Mouse (Mus musculus) megakaryocyte-erythroid progenitor cell, adult 5-6 weeks (primary cell): ENCODE measurements around the gene H2-Eb1. TPM values are rescaled to one million over a fixed set of nuclear protein-coding genes. Genes with fewer than 3 reads are reported as not detected.

Experiments used
- ATAC-seq: replicated peaks from 2 replicates; pipeline ENCODE4 v1.8.0; 2016; ENCODE audit warnings: mild to moderate bottlenecking, inconsistent platforms; ENCODE audit not compliant: severe bottlenecking, poor library complexity, low FRiP score, low TSS enrichment
- total RNA-seq, 2 experiments: library from RNA; stranded (forward) in 1 of 2; stranded (reverse) in 1 of 2; fragments of 200-1000, 215-1000 nt in 1 of 2; fragments of >200 nt in 1 of 2; fragmentation: Nextera tagmentation in 1 of 2; gene quantifications; 2 replicates each; pipeline ENCODE4 v1.2.3; 2014 to 2017

H2-Eb1 gene
- total RNA-seq (2014; fragmentation: Nextera tagmentation) (5.9 TPM in 1 of 2 replicates, not detected in the other), total RNA-seq (2017) (15.0 and 24.9 TPM in 2 replicates)

GRCm38 (mm10) chr17:34305380-34306030 lies at the start of gene H2-Eb1:
Gene H2-Eb1 (plus strand): TSS chr17:34305867.
- ATAC-seq, result peak; percentile 86

DNA sequence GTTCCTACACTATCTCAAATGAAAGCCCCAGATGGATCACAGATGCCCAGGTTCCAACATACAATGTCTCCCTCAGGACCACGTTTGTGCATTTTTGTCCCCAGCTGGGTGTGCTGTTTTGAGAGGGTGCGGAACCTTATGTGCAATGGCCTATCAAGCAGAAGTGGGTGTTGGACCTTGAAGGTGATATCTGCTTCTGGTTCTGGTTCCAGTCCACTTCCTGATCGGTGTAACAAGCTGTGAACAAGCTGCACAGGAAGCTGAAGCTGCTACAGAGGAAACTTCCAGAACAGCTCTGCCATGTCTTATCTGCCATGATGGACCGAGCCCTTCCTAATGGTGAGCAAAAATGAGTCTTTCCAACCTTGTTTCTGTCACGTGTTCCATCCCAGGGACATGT lies 49.2 kb upstream of the H2-Eb1 start:
- ATAC-seq, result no peak

GRCm38 (mm10) chr17:34257594-34258375 lies 47.9 kb upstream of the H2-Eb1 start, which contains the start of gene H2-Ab1:
Gene H2-Ab1 (plus strand): TSS chr17:34257689.
- peak; percentile 76 for ATAC-seq

DNA sequence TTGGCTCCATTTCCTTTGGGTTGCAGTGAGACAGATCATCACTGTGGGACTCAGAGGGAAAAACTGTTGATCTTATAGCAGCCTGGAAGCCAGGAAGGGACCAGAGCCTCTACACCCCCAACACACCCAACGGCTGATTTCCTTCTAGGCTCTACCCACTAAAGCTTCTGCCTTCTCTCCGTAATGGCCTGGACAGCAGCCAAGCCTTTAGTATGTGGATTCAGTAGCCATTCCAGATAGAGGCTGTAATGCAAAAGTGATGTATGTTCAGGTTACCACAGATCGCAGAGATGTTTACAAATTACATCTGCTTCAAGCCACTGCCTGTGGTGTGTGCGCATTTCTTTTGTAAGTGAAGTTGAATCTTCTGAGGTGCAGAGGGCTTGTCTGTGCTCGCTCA lies 45.1 kb upstream of the H2-Eb1 start:
- ATAC-seq, result no peak

- 0 out of 2 replicates have a peak, but pooled peaks have one; percentile 23 for ATAC-seq
These were observed 44.2 kb upstream of the H2-Eb1 start for GRCm38 (mm10) chr17:34261502-34261901.

GRCm38 (mm10) chr17:34263068-34263467 lies 42.6 kb upstream of the H2-Eb1 start:
- ATAC-seq, result peak; percentile 88

GRCm38 (mm10) chr17:34263811-34264371 lies 41.8 kb upstream of the H2-Eb1 start:
- ATAC-seq, result peak; percentile 40

- ATAC-seq, result peak; percentile 17; the same call in 1 of the 2 replicates
These were observed 41.0 kb upstream of the H2-Eb1 start for GRCm38 (mm10) chr17:34264452-34265351.

- ATAC-seq, result no peak
These were observed 37.4 kb upstream of the H2-Eb1 start for GRCm38 (mm10) chr17:34268262-34268661.

GRCm38 (mm10) chr17:34268748-34269147 lies 36.9 kb upstream of the H2-Eb1 start:
- ATAC-seq, result no peak

GRCm38 (mm10) chr17:34269817-34270216 lies 35.9 kb upstream of the H2-Eb1 start:
- ATAC-seq, result no peak

- ATAC-seq, result no peak
These were observed 35.4 kb upstream of the H2-Eb1 start for GRCm38 (mm10) chr17:34270230-34270629.

- ATAC-seq, result no peak
These were observed 34.7 kb upstream of the H2-Eb1 start for GRCm38 (mm10) chr17:34270940-34271339.

DNA sequence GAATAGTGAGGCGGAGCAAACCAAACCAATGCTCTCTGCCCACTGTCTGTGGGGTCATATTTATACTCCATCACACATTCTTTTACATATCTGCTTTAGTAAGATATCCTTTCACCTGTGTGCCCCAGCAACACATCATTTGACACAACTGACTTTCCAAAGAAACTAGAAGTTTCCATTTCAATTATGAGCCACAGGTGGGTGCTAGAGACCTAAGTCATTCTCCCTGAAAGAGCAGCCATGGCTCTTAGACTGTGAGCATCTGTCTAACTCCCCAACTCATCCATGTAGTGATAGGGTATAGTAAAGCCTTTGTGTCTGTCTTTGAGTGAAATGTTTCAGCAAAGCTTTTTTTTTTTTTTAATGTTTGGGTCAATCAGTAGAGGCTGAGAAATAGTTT lies 33.6 kb upstream of the H2-Eb1 start:
- ATAC-seq, result no peak

- ATAC-seq, result no peak
These were observed 25.1 kb upstream of the H2-Eb1 start for GRCm38 (mm10) chr17:34280499-34281038.

GRCm38 (mm10) chr17:34281836-34282235 lies 23.8 kb upstream of the H2-Eb1 start:
- ATAC-seq, result no peak

GRCm38 (mm10) chr17:34285371-34285770 lies 20.3 kb upstream of the H2-Eb1 start:
- no peak for ATAC-seq

- peak; percentile 69 for ATAC-seq
These were observed 19.8 kb upstream of the H2-Eb1 start for GRCm38 (mm10) chr17:34285848-34286247.

DNA sequence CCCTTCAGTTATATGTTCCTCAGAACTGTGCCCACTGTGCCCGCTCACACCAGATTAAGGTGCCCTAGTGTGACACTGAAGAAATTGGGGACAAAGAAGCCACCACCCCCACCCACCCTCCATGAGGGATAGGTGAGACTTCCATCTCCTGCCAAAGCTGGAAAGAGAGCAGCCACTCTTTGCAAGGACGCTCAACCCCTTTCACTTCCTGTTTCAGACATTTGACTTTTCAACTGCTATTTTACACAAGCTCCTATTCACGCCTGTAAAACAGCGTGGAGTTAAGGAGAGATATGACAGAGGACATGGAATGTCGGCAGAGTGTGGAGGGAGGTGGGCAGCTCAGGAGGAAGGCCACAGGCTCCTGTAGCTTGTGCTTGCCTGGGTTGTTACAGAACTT lies 19.2 kb upstream of the H2-Eb1 start:
- ATAC-seq, result no peak
